Mouse (Mus musculus): ENCODE measurements around the gene Itgad. TPM values are rescaled to one million over a fixed set of nuclear protein-coding genes. Genes with fewer than 3 reads are reported as not detected.

Itgad gene
- polyA plus RNA-seq, 1 experiment = 21.1 TPM

DNA sequence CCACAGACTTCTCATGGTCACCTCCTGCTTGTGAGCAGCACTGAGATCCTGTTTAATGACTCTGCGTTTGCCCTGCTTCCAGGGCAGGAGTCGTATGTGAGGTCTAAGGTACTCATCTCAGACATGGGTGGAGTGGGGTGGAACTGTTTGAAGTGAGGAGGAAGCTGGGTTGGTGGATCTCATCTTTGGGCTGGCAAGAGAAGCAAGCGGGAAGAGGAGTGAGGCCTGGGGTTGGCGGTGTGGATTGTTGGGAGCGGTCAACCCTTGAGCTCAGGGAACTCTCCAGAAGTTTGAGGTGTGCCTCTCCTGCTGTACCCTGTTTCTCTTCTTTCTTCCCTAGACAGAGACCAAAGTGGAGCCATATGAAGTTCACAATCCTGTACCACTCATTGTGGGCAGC lies 37.8 kb upstream of the Itgad start:
- no peaks in the 10 kb centered on the region for H3K36me3 ChIP-seq (ENCODE audit: control insufficient read depth, insufficient read depth, low read length)
- H3K4me3 ChIP-seq (ENCODE audit: control insufficient read depth, low read depth, low read length) = no peak overlapping the region
- H3K27me3 ChIP-seq (ENCODE audit: control insufficient read depth, insufficient read depth, low read length) = no peaks in the 10 kb centered on the region
- H3K27ac ChIP-seq (ENCODE audit: control insufficient read depth, insufficient read depth, low read depth, low read length) = no peak overlapping the region
- TF ChIP-seq CTCF (IDR thresholded peaks at IDR 0.05; ENCODE audit: control insufficient read depth, insufficient read depth, insufficient replicate concordance, low read depth, low read length) (no peak), POLR2A (IDR thresholded peaks at IDR 0.05; ENCODE audit: control insufficient read depth, low read depth, low read length) (no peak)
- H3K4me1 ChIP-seq (ENCODE audit: control insufficient read depth, insufficient read depth, low read length) = no peaks in the 10 kb centered on the region

DNA sequence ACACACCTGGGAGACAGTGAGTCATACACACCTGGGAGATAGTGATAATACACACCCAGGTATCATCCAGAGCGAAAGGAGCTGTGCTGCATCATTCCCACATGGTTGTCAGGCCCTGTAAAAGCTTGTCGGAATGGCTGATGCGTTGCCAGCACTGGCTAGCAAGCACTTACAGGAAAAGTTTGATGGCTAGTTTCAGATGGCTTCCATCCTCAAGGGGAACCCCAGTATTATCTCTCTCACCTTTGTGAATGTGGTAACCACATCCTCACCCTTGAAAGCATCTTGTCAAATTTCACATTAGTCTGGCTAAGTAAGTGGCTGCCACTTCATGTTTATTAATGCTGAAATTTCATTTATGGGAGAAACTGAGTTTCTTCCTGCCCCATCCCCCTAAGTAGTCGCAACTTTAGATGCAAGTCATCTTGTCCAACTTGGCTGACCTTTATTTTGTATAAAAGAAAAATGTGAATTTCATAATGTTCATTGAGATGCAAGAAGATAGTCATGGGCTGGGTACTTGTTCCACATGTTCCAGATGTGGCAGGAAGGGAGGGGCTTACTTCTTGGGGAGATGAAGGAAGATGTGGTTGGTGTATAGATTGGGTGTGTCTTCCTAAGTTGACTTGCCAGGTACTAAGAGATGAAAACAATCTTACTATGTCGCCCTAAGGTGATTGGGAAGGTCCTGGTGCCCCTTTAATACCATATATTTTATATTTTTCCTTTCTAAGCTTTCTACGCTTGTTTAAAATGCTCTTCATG lies 34.3 kb upstream of the Itgad start:
- Histone ChIP-seq H3K4me1 (ENCODE audit: control insufficient read depth, insufficient read depth, low read length) (no peaks in the 10 kb centered on the region), H3K27me3 (ENCODE audit: control insufficient read depth, insufficient read depth, low read length) (no peaks in the 10 kb centered on the region), H3K4me3 (ENCODE audit: control insufficient read depth, low read depth, low read length) (no peak overlapping the region), H3K27ac (ENCODE audit: control insufficient read depth, insufficient read depth, low read depth, low read length) (no peak overlapping the region), H3K36me3 (ENCODE audit: control insufficient read depth, insufficient read depth, low read length) (no peaks in the 10 kb centered on the region)
- TF ChIP-seq CTCF (IDR thresholded peaks at IDR 0.05; ENCODE audit: control insufficient read depth, insufficient read depth, insufficient replicate concordance, low read depth, low read length) = no peak
- TF ChIP-seq POLR2A (IDR thresholded peaks at IDR 0.05; ENCODE audit: control insufficient read depth, low read depth, low read length) = no peak

DNA sequence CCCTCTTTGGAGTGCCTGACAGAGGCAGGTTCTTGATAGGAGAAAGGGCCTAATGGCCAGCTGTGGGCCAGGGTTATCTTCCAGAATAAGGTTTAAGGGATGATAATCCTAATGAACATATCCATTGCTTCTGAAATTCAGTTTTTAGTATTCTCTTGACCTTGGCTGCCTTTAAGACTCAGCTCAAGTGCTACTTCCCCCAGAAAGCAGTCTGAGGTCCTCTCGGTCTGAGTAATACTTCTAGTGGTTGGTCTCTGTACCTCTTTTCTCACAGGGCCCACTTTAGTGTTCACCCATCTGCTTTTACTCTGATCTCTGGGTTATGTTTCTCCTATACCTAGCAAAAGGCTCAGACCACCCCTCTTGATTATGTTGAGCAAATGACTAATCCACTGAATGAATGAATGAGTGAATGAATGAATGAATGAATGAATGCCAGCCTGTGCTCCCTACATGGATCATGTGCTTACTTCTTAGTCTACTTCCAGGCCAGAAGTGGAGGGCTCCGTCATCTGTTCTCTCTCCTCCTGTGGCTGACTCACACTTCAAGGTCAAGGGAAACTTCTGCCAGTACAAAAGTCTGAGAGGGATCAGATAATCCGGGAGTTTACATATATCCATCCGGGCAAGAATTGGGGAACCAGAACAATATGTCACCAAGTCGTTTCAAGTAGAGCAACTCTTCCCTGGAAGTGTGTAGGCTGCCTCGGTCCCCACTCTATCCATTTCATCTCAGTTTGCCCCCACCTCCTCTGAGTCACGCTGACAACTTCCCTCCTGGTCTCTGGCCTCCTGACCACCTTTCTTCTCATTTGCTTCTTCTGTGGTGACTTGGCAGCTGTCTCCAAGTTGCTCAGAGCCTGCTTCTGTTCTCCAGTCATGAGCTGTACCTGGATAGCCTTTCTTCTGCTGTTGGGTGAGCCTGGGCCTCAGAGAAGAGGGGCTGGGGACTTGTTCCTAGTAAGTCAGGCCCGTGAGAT lies 25.1 kb upstream of the Itgad start, which contains the start of gene Itgax:
Gene Itgax, plus strand, starts transcription at position 807 of the 980 bp plus-strand sequence.
- no peaks in the 10 kb centered on the region for H3K36me3 ChIP-seq (ENCODE audit: control insufficient read depth, insufficient read depth, low read length)
- H3K4me3 ChIP-seq (ENCODE audit: control insufficient read depth, low read depth, low read length) = no peak within 1 kb of the TSS
- no peak within 1 kb of the TSS for H3K27ac ChIP-seq (ENCODE audit: control insufficient read depth, insufficient read depth, low read depth, low read length)
- TF ChIP-seq POLR2A (IDR thresholded peaks at IDR 0.05; ENCODE audit: control insufficient read depth, low read depth, low read length) (no peak), CTCF (IDR thresholded peaks at IDR 0.05; ENCODE audit: control insufficient read depth, insufficient read depth, insufficient replicate concordance, low read depth, low read length) (no peak)
- no peaks in the 10 kb centered on the region for H3K4me1 ChIP-seq (ENCODE audit: control insufficient read depth, insufficient read depth, low read length)
- no peaks in the 10 kb centered on the region for H3K27me3 ChIP-seq (ENCODE audit: control insufficient read depth, insufficient read depth, low read length)

DNA sequence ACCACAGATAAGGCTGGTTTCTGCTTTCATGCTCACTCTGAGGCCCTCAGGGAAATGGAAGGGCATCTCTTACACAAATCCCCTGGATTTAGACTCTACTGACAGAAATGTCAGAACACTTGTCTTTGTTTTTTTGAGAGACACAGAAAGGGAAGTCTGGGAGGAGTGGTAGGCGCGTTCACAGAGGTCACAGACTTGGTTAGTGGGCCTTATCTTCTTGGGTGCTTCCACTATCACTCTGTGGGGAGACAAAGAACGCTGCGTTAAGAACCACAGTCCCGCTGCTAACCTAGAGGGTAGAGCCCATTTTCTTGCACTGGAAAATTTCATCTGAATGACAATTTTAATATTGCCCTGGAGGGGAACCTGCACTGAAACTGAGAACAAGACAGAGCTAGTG lies 22.0 kb upstream of the Itgad start:
- Histone ChIP-seq H3K4me3 (ENCODE audit: control insufficient read depth, low read depth, low read length) (no peak overlapping the region), H3K27ac (ENCODE audit: control insufficient read depth, insufficient read depth, low read depth, low read length) (no peak overlapping the region), H3K36me3 (ENCODE audit: control insufficient read depth, insufficient read depth, low read length) (no peaks in the 10 kb centered on the region), H3K4me1 (ENCODE audit: control insufficient read depth, insufficient read depth, low read length) (no peaks in the 10 kb centered on the region), H3K27me3 (ENCODE audit: control insufficient read depth, insufficient read depth, low read length) (no peaks in the 10 kb centered on the region)
- TF ChIP-seq CTCF (IDR thresholded peaks at IDR 0.05; ENCODE audit: control insufficient read depth, insufficient read depth, insufficient replicate concordance, low read depth, low read length) (no peak), POLR2A (IDR thresholded peaks at IDR 0.05; ENCODE audit: control insufficient read depth, low read depth, low read length) (no peak)

DNA sequence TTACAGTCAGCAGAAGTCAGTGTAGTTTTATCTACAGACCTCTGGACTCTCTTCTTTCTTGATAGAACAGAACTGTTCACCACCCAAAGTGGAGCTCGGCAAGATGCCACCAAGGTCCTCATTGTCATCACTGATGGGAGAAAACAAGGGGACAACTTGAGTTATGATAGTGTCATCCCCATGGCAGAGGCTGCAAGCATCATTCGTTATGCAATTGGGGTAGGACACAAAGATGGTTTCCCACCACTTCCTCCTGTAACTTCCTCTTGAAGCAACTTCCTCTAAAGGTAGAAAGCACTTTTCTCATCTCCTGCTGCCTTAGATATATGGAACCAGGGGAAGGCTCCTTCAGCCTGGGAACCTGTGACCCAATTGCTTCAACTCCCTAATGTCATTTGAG lies 20.6 kb upstream of the Itgad start:
- Histone ChIP-seq H3K27ac (ENCODE audit: control insufficient read depth, insufficient read depth, low read depth, low read length) (no peak overlapping the region), H3K36me3 (ENCODE audit: control insufficient read depth, insufficient read depth, low read length) (no peaks in the 10 kb centered on the region), H3K4me3 (ENCODE audit: control insufficient read depth, low read depth, low read length) (no peak overlapping the region), H3K27me3 (ENCODE audit: control insufficient read depth, insufficient read depth, low read length) (no peaks in the 10 kb centered on the region), H3K4me1 (ENCODE audit: control insufficient read depth, insufficient read depth, low read length) (no peaks in the 10 kb centered on the region)
- TF ChIP-seq CTCF (IDR thresholded peaks at IDR 0.05; ENCODE audit: control insufficient read depth, insufficient read depth, insufficient replicate concordance, low read depth, low read length) (no peak), POLR2A (IDR thresholded peaks at IDR 0.05; ENCODE audit: control insufficient read depth, low read depth, low read length) (no peak)

DNA sequence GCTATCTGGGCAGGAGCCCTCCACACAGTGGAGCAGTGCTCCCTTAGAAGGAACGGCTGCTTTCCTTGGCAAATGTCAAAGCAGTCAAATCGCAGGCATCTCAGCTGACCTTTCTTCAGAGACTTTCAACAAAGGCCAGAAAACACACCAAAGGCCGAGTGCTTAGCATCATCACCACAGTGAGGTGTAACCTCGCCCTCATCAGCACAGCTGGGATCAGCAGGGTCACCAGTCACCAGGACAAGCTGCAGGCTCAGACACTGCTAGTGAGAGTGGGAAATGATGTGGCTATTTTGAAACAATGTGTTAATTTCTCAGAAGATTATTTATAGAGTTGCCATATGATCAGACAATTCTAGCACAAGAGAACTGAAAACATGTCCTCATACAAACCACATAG lies 17.2 kb upstream of the Itgad start:
- TF ChIP-seq POLR2A (IDR thresholded peaks at IDR 0.05; ENCODE audit: control insufficient read depth, low read depth, low read length) (no peak), CTCF (IDR thresholded peaks at IDR 0.05; ENCODE audit: control insufficient read depth, insufficient read depth, insufficient replicate concordance, low read depth, low read length) (no peak)
- Histone ChIP-seq H3K27me3 (ENCODE audit: control insufficient read depth, insufficient read depth, low read length) (no peaks in the 10 kb centered on the region), H3K4me1 (ENCODE audit: control insufficient read depth, insufficient read depth, low read length) (no peaks in the 10 kb centered on the region), H3K36me3 (ENCODE audit: control insufficient read depth, insufficient read depth, low read length) (no peaks in the 10 kb centered on the region), H3K27ac (ENCODE audit: control insufficient read depth, insufficient read depth, low read depth, low read length) (no peak overlapping the region), H3K4me3 (ENCODE audit: control insufficient read depth, low read depth, low read length) (no peak overlapping the region)

DNA sequence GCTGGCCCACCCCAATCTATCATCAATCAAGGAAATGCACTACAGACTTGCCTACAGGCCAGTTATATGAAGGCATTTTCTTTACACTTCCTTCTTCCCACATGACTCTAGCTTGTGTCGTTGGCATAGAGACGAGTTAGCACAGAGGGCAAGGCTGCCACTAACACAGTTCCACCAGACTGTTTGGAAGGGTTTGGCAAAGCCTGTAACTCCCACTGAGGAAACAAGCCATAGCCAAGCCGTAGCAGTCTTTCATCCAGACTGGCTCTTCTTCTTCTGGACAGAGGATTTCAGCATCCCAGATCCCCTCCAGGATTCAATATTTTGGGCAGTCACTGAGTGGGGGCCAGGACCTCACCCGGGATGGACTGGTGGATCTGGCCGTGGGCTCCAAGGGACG lies 14.6 kb upstream of the Itgad start:
- Histone ChIP-seq H3K27ac (ENCODE audit: control insufficient read depth, insufficient read depth, low read depth, low read length) (no peak overlapping the region), H3K4me3 (ENCODE audit: control insufficient read depth, low read depth, low read length) (no peak overlapping the region), H3K36me3 (ENCODE audit: control insufficient read depth, insufficient read depth, low read length) (no peaks in the 10 kb centered on the region), H3K4me1 (ENCODE audit: control insufficient read depth, insufficient read depth, low read length) (no peaks in the 10 kb centered on the region), H3K27me3 (ENCODE audit: control insufficient read depth, insufficient read depth, low read length) (no peaks in the 10 kb centered on the region)
- no peak for TF ChIP-seq POLR2A (IDR thresholded peaks at IDR 0.05; ENCODE audit: control insufficient read depth, low read depth, low read length)
- no peak for TF ChIP-seq CTCF (IDR thresholded peaks at IDR 0.05; ENCODE audit: control insufficient read depth, insufficient read depth, insufficient replicate concordance, low read depth, low read length)
